Mouse (Mus musculus): Measurements from ENCODE around the gene Camk1d. TPM values are rescaled to one million over a fixed set of nuclear protein-coding genes. Genes with fewer than 3 reads are reported as not detected.

The Camk1d gene
- polyA plus RNA-seq, 1 experiment from 2014 or later: 1.8 TPM

DNA sequence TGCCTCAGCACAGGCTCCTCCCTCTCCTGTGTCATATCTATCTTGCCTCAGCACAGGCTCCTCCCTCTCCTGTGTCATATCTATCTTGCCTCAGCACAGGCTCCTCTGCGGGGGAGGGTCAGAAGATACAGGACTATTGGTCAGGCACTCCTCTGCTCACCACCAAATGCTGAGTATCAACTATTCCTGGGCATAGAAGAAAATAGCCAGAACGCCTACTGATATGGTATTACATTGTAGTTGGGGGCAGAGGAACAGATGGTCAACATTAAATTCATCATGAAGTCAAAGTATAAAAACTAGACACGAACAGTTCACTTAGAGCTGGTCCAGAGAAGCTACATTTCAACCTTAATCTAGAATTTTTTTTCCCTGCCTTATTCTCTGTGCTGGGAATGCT, 395.2 kb downstream of the Camk1d start:
- WGBS: 88% methylated on average over 3 of the region's 3 CpGs
- no peak for DNase-seq (ENCODE audit: low spot score)
- no peaks in the 10 kb centered on the region for H3K36me3 ChIP-seq

GRCm38 (mm10) chr2:5316763-5317162, 397.6 kb downstream of the Camk1d start:
- no peaks in the 10 kb centered on the region for H3K9me3 ChIP-seq
- no peaks in the 10 kb centered on the region for H3K36me3 ChIP-seq
- 94% methylated on average over 5 of the region's 5 CpGs for WGBS
- peaks cover 28% of the 10 kb centered on the region for H3K4me1 ChIP-seq (replicated peaks)
- H3K27me3 ChIP-seq (ENCODE audit: insufficient read depth, poor library complexity, severe bottlenecking): peaks cover 47% of the 10 kb centered on the region
- no peak for DNase-seq (ENCODE audit: low spot score)
- no peak overlapping the region for H3K4me3 ChIP-seq
- H3K27ac ChIP-seq: no peak overlapping the region

More for the DNA sequence above, 395.2 kb downstream of the Camk1d start:
- Histone ChIP-seq H3K27me3 (ENCODE audit: insufficient read depth, poor library complexity, severe bottlenecking) (peaks cover 28% of the 10 kb centered on the region), H3K4me1 (replicated peaks) (peaks cover 33% of the 10 kb centered on the region), H3K4me3 (no peak overlapping the region), H3K27ac (no peak overlapping the region), H3K9me3 (no peaks in the 10 kb centered on the region)

- Histone ChIP-seq H3K27me3 (ENCODE audit: insufficient read depth, poor library complexity, severe bottlenecking) (peaks cover 52% of the 10 kb centered on the region), H3K4me3 (no peak overlapping the region), H3K27ac (peak overlapping the region; percentile 5; the same call in 1 of the 2 replicates), H3K9me3 (no peaks in the 10 kb centered on the region), H3K4me1 (replicated peaks) (peaks cover 24% of the 10 kb centered on the region), H3K36me3 (no peaks in the 10 kb centered on the region)
- WGBS: 86% methylated on average over 4 of the region's 4 CpGs
- no peak for DNase-seq (ENCODE audit: low spot score)
Observed at GRCm38 (mm10) chr2:5316217-5316616, 398.1 kb downstream of the Camk1d start.

- Histone ChIP-seq H3K4me1 (replicated peaks) (peaks cover 24% of the 10 kb centered on the region), H3K36me3 (no peaks in the 10 kb centered on the region), H3K27me3 (ENCODE audit: insufficient read depth, poor library complexity, severe bottlenecking) (peaks cover 61% of the 10 kb centered on the region), H3K4me3 (no peak overlapping the region), H3K9me3 (no peaks in the 10 kb centered on the region), H3K27ac (peak overlapping the region; percentile 67)
- 51% methylated on average over 8 of the region's 8 CpGs for WGBS
- no peak for DNase-seq (ENCODE audit: low spot score)
Observed at GRCm38 (mm10) chr2:5315291-5315828, 399.0 kb downstream of the Camk1d start.

- peak overlapping the region; percentile 67; the same call in 1 of the 2 replicates for H3K27ac ChIP-seq
- H3K36me3 ChIP-seq: no peaks in the 10 kb centered on the region
- H3K4me3 ChIP-seq: no peak overlapping the region
- H3K9me3 ChIP-seq: no peaks in the 10 kb centered on the region
- H3K27me3 ChIP-seq (ENCODE audit: insufficient read depth, poor library complexity, severe bottlenecking): peaks cover 65% of the 10 kb centered on the region
- peaks cover 24% of the 10 kb centered on the region for H3K4me1 ChIP-seq (replicated peaks)
- peak; percentile 84 for DNase-seq (ENCODE audit: low spot score)
- WGBS: 12% methylated on average over 9 of the region's 9 CpGs
Observed at GRCm38 (mm10) chr2:5314530-5315166, 399.7 kb downstream of the Camk1d start.

- no peak for DNase-seq (ENCODE audit: low spot score)
- Histone ChIP-seq H3K36me3 (no peaks in the 10 kb centered on the region), H3K9me3 (no peaks in the 10 kb centered on the region), H3K4me3 (no peak overlapping the region), H3K27me3 (ENCODE audit: insufficient read depth, poor library complexity, severe bottlenecking) (peaks cover 2% of the 10 kb centered on the region; the same call in 1 of the 2 replicates), H3K4me1 (replicated peaks) (no peaks in the 10 kb centered on the region), H3K27ac (no peak overlapping the region)
- 81% methylated on average over 3 of the region's 3 CpGs for WGBS
Observed at GRCm38 (mm10) chr2:5305156-5305555, 409.2 kb downstream of the Camk1d start.

DNA sequence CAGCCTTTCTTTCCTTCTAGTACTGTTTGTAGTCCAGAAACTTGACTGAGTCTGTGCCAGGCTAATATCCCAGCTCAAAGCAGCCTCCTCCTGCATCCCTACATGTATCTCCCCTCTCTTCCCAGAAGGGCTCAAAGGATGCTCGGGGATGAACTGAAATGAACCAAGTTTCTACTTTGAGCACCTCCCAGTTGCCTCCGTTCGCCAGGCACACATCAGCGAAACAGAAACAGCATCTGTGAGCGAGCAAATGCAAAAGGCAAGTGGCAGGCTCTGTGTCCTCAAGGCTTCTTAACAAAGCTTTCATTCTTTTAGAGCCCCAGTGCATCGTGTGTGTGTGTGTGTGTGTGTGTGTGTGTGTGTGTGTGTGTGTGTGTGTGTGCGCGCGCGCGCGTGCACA, 409.9 kb downstream of the Camk1d start:
- no peak overlapping the region for H3K4me3 ChIP-seq
- 92% methylated on average over 12 of the region's 12 CpGs for WGBS
- H3K27me3 ChIP-seq (ENCODE audit: insufficient read depth, poor library complexity, severe bottlenecking): no peaks in the 10 kb centered on the region; the same call in 1 of the 2 replicates
- no peaks in the 10 kb centered on the region for H3K9me3 ChIP-seq
- no peaks in the 10 kb centered on the region for H3K4me1 ChIP-seq (replicated peaks)
- DNase-seq (ENCODE audit: low spot score): no peak
- no peaks in the 10 kb centered on the region for H3K36me3 ChIP-seq
- H3K27ac ChIP-seq: no peak overlapping the region

DNA sequence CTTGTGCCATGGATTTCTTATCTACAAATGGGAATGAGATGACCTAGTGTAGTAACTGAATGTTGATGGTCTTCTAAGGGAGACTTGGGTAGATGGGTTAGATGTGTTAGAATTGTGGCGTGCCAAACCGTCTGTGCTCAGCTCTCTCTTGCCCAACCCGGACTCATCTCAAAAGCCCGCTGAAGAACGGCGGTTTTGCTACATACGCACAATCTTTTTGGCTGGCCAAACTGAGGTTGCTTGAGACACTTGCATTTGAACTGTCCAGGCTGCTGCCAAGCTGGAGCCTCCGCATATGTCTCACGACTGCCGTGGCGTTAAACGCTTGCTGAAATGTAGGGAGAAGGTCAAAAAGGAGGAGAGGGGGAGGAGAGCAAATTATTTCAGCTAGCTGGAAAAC, 413.0 kb downstream of the Camk1d start:
- 94% methylated on average over 12 of the region's 12 CpGs for WGBS
- Histone ChIP-seq H3K36me3 (no peaks in the 10 kb centered on the region), H3K4me1 (replicated peaks) (no peaks in the 10 kb centered on the region), H3K27ac (no peak overlapping the region), H3K4me3 (no peak overlapping the region), H3K9me3 (no peaks in the 10 kb centered on the region), H3K27me3 (ENCODE audit: insufficient read depth, poor library complexity, severe bottlenecking) (no peaks in the 10 kb centered on the region; the same call in 1 of the 2 replicates)
- no peak for DNase-seq (ENCODE audit: low spot score)

DNA sequence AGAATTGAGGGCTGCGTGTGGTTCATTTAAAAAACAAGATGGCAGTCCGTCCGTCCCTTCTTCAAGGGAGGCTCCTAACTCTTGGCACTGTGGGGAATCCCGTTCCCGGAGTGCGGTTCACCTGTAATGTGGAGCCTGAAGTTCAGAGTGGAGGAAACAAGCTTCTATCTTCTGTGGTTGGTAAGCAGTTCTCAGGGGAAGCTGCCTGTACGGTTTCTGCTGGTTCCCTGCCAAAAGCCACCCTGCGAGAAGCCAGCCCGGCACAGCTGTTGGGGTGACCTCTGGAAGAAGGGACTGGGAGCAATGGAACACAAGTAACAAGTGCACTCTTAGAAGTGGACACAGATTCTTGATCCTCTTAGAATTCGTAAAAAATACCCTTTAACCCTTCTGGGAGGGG, 416.2 kb downstream of the Camk1d start:
- H3K27me3 ChIP-seq (ENCODE audit: insufficient read depth, poor library complexity, severe bottlenecking): no peaks in the 10 kb centered on the region
- H3K4me1 ChIP-seq (replicated peaks): peaks cover 5% of the 10 kb centered on the region; the same call in 1 of the 2 replicates
- H3K4me3 ChIP-seq: no peak overlapping the region
- no peak for DNase-seq (ENCODE audit: low spot score)
- no peaks in the 10 kb centered on the region for H3K36me3 ChIP-seq
- 86% methylated on average over 10 of the region's 10 CpGs for WGBS
- no peaks in the 10 kb centered on the region for H3K9me3 ChIP-seq
- no peak overlapping the region for H3K27ac ChIP-seq

DNA sequence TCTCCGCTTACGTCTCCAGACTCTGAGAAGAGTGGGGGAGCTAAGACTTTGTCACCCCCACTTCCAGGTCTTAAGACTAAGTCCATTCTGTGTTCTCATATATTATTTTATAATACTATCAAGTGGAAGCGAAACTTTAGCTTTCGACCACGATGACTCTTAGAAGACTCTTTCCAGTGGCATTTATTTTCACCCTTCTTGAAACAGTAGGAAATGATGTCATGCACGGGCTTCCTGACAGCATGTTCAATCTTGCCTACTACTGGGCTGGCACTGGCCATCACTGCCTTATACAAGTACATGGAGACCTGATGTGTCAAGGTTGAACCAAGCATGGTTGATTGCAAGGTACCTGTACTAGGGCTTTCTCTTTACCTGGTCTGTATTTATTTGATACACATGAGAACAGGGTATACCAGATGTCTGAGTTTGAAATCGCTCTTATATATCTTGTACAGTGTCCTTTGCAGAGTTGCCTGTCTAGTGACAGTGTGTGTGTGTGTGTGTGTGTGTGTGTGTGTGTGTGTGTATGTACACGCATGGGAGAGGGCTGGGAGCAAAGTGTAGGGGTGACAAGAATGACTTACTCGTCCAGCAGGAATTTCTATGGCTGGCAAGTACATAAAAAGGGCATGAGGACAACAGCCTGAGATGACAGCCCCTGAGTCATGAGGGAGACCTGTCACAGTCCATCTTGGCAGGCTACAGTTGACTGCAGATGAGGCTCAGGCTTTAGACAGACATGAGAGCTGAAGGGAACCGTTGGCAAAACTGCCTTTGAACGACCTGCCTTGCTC, 417.4 kb downstream of the Camk1d start:
- Histone ChIP-seq H3K4me1 (replicated peaks) (peaks cover 5% of the 10 kb centered on the region; the same call in 1 of the 2 replicates), H3K36me3 (no peaks in the 10 kb centered on the region), H3K9me3 (no peaks in the 10 kb centered on the region), H3K27ac (no peak overlapping the region), H3K4me3 (no peak overlapping the region), H3K27me3 (ENCODE audit: insufficient read depth, poor library complexity, severe bottlenecking) (no peaks in the 10 kb centered on the region)
- no peak for DNase-seq (ENCODE audit: low spot score)
- 89% methylated on average over 11 of the region's 11 CpGs for WGBS

- Histone ChIP-seq H3K9me3 (no peaks in the 10 kb centered on the region), H3K4me1 (replicated peaks) (peaks cover 5% of the 10 kb centered on the region; the same call in 1 of the 2 replicates), H3K27me3 (ENCODE audit: insufficient read depth, poor library complexity, severe bottlenecking) (no peaks in the 10 kb centered on the region), H3K27ac (no peak overlapping the region), H3K4me3 (no peak overlapping the region), H3K36me3 (no peaks in the 10 kb centered on the region)
- DNase-seq (ENCODE audit: low spot score): no peak
Observed at GRCm38 (mm10) chr2:5295098-5295497, 419.2 kb downstream of the Camk1d start.

DNA sequence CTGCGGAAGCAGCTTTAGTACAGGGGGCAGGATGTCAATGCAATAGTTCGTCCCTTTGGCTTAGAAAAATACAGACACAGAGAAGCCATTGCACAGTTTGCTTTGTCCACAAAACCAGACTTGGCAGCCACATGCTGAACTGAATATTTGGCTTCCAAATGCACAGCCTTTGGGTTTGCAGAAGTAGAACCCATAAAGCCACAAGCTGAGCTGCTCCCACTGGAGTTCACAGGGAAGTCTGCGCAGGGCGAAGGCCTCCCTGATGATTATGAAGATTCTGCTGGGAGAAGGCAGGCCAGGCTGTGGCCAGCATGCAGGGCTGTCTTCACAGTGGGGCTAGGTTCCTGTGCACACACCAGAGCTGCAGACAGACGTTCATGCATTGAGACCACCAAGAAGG, 419.9 kb downstream of the Camk1d start:
- Histone ChIP-seq H3K4me3 (no peak overlapping the region), H3K27me3 (ENCODE audit: insufficient read depth, poor library complexity, severe bottlenecking) (no peaks in the 10 kb centered on the region), H3K9me3 (no peaks in the 10 kb centered on the region), H3K36me3 (no peaks in the 10 kb centered on the region), H3K4me1 (replicated peaks) (peaks cover 5% of the 10 kb centered on the region; the same call in 1 of the 2 replicates), H3K27ac (0 out of 2 replicates have a peak overlapping the region, but pooled peaks have one; percentile 6)
- DNase-seq (ENCODE audit: low spot score): no peak
- 69% methylated on average over 5 of the region's 5 CpGs for WGBS

- DNase-seq (ENCODE audit: low spot score): no peak
- 82% methylated on average over 4 of the region's 4 CpGs for WGBS
- H3K27me3 ChIP-seq (ENCODE audit: insufficient read depth, poor library complexity, severe bottlenecking): no peaks in the 10 kb centered on the region
- H3K27ac ChIP-seq: no peak overlapping the region
- no peaks in the 10 kb centered on the region for H3K9me3 ChIP-seq
- no peak overlapping the region for H3K4me3 ChIP-seq
- no peaks in the 10 kb centered on the region for H3K36me3 ChIP-seq
- no peaks in the 10 kb centered on the region for H3K4me1 ChIP-seq (replicated peaks)
Observed at GRCm38 (mm10) chr2:5288593-5288992, 425.7 kb downstream of the Camk1d start.
